Mouse (Mus musculus) telencephalon, adult 2 months (tissue): Measurements from ENCODE around the gene Scn3b.

Experiments used
- DNase-seq: peaks from one replicate; pipeline ENCODE4 v3.0.0-alpha.2; 2011; ENCODE audit warnings: low read depth, low spot score

The Scn3b gene

DNA sequence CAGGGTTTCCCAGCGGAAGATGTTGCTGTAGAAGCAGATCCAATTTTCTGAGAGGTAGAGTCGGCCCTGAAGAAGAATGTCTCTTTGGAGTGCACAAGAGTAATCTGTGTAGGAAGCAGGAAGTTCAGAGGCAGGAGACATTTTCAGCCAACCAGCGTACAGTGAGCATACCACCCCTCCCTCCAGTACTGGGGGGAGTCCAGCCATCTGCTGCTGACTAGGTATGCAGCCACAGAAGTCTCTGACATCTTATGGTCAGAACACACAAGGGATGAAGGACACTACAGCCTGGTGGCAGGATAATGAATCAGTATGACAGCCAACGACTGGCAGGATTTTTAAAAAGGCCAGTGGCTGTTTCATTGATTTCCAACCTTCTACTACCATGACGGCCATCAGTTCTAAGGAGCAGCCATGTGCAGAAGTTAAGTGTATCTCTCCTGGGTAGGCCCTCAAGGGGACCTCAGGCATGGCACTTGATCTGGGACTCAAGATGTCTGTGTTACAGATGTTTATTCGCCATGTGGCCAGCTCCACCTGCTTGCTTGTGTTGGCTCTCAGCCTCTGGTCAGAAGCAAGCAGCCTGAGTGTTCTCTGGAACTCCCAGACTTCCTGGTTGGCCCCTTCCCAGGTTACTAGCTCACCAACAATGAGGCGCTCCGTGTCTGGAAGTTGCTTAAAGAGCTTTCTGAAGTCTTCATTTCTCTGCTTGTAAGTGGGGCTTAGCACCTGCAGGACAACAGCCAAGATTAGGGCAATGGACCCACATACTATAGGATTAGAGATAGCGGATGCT lies 48.0 kb downstream of the Scn3b start:
- DNase-seq = no peak

DNA sequence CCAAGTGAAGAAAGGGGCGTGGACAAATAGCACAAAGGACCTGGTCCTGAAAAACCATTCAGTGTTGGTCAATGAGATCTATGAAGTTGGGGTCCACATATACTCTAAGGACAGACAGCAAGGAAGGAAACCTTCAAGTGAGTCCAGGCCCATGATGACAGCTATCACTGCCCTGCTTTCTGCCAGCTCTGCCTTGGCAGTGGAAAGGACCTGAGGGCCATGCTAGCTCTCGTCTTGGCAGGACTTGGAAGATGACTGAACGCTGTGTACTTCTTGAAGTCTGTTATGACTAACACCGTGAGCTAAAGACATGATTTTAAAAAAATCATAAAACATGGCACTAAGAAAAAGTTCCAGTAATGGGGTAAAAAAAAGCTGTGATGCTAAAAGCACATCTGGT lies 48.7 kb downstream of the Scn3b start:
- DNase-seq = no peak

DNA sequence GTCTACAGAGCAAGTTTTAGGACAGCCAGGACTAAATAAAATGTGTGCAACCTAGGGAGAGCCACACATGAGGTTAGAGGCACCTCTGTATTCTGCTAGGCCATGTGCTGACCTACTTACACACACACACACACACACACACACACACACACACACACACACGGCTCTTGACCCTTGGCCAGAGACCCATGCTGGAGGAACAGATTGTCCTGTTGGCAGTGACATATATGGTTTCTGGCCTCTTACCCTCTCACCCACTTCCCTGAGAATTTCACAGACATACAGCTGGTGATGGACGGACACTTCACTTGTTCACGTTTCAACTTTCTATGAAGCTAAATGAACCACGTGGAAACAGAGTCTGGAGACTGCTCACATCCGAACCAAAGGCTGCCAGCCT lies 49.8 kb downstream of the Scn3b start:
- DNase-seq = no peak

DNA sequence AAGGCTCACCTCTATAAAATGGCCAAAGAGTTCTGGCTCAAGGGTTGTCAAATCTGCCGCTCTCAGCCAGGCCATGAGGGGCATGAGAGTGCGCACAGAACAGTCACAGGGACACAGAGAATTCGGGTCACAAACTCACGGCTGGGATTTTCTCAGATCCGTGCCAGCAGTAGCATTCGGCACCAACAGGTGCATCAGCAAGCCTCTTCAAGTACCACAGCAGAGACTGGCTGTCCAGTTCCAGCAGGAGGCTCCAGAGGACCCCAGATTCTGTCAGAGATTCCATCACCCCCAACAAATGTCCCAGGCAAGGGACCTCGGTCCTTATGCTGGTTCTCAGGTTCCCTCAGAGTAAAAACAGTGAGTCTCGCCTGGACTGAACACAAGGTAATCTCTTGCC lies 51.4 kb downstream of the Scn3b start:
- DNase-seq = no peak

DNA sequence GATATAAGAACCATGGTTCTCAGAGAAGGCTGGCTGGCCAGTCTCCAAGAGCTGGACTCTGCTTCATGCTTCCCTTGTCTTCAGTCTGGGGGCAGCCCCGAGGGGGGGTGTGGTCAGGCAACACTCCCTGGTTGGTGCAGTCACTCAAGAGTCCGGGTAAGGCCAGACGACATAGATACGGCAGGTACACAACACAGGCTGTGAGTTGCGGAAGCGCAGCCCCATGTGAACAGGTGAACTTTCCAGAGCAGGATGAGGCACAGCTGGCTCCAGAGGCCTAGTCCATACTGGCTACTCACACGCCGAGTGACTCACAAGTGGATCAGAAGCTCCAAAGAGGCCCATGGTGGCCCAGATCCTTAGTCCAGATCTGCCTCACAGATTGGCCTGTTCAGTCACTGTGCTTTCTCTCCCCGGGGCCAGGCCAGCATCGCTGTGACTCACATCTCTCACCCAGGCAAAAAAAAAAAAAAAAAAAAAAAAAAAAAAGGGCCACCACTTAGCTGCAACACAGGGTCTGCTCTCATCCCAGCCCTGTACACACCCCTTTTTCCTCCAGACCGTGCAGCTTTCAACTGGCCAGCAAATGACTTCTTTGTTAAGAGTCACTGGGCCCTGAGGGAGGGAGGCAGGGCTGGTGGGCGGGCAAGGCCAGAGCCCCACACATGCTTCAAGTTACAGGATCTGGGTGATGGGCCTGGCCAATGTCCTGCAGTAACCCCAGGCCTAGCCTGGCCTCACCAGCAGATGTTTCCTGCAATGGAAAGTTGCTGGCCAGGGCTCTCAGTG lies 52.1 kb downstream of the Scn3b start:
- no peak for DNase-seq

DNA sequence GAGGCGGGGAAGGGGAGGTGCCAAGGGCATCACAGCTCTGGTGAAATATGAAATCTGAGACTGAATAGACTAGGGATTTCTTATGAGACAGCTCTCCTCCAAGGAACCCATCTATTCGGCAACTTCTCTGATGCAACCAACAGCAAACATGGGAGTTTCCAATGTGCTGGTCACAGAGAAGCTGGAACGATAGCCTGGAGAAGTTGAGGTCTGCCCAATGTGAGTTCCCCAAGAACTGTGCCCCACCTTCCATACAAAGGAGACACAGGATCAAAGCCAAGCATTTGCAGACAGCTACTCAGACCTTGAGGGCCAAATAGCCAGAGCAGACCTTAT lies 52.6 kb downstream of the Scn3b start:
- DNase-seq = no peak

DNA sequence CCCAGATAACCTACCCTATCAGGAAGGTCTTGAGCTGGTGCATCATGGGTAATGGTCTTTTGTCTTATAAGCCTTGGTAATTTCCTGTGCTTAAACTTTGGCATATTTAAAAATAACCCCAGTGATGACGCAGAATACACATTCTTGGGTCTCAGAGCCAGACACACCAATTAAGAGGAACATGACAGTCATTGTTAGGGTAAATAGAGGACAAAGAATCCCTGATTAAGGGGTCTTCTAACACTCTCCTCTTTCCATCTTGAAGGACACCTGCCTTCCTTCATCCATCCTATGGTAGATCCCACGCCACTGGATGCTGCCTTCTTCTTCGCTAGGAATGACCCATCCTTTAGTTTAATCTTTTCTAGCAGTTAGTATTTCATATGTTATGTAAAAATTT lies 53.4 kb downstream of the Scn3b start:
- no peak for DNase-seq

DNA sequence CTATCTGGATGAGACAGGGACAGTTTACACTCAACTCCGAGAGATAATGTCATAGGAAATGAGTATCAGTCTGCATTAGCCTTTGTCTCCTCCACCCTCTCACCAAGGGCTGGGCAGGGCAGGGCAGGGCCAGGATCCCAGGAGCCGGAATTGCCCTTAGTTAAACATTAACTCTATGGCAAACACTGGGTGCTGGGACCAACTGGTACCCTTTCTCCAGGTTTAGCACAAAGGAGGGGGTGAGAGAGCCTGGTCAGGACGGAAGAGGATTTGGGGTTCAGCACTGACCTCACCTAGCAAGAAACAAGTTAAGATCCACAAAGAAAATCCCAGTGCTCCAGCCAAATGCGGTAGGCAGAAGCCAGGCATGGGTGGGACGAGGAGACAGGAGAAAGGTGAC lies 54.2 kb downstream of the Scn3b start:
- no peak for DNase-seq

DNA sequence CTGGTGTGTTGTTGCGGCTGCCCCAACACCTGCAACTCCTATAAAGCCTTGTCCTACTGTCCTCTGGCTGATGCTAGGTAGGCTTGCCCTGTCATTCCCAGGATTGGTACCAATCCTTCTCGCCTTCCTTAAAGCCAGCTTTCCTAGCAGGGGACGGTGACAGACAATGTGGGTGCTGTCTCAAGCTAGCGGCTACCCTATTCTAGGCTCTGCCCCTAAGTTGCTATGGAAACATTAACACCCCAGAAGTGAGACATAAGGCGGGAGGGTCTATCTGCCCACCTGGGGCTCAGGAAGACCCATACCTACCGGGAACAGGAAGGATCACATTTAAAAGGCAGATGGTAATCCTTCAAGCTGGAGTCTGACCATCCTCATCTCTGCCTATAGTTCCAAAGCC lies 54.8 kb downstream of the Scn3b start:
- no peak for DNase-seq

DNA sequence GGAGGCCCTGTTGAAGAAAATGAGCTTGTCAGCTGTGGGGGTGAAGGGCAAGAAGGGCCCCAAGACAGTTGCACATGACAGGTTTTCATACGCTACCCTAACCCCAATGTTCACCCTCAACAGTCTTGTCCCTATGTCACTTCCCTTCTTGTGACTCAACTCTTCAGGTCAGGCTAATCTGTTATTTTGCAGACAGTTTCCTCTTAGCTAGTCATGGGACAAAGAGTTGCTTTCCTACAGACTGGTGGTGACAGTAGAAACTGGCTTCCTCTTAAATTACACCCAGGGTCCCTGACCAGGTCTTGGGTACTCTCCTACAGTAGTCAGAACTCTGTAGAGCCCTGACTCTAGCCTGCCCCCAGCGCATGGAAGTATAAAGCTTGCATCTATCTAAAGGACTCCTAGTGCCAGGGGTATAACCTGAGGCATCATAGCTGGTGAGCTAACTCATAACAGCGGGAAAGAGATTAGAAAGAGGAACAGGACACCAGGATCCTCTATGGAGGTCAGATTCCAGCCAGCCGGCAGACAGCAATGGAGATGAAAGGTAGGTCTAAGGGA lies 55.3 kb downstream of the Scn3b start:
- DNase-seq = no peak

DNA sequence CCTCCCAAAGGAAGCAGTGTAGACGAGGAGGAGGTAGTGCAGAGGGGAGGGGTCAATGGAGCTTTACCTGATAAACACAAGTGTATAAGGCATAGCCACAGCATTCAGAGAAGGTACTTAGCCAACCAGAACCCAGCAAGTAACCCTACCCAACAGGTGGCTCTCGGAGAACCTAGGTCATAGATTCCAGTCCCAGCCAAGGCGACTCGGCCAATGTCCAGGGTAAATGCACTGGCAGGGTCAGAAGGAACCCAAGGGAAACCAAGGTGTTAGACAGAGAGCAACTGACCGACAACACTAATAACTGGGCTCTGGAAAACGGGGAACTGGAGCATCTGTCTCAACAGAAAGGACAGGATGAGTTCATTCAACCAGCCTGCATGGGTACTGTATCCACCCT lies 55.8 kb downstream of the Scn3b start:
- no peak for DNase-seq

DNA sequence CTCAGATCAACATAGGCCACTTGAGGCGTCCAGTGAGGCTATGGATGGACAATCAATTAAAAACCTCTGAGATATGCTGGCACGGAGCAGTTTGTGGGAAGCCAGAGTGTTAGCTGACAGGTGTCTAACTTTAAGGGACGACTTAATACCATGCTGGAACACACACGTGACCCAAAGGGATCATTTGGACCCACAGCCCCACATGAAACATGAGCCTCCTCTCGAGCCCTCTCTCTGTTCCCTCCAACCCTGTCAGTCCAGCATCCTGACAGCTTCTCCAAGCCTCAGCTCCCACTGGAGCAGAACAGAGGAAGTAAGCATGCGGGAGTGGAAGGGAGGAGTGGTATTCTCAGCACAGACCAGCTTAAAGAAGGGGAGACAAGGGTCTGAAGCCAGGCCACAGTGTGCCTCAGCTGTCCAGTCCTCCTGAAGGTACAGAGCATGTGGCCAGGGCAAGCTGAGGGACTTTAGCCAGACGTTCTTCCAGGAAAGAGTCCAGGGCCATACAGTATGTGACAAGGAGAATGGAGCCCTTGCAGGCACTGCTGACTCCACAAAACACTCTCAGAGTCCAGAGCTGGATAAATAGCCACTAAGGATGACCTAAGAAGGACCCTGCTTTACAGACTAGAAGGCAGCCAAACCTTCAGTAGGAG lies 57.4 kb downstream of the Scn3b start:
- DNase-seq = no peak

DNA sequence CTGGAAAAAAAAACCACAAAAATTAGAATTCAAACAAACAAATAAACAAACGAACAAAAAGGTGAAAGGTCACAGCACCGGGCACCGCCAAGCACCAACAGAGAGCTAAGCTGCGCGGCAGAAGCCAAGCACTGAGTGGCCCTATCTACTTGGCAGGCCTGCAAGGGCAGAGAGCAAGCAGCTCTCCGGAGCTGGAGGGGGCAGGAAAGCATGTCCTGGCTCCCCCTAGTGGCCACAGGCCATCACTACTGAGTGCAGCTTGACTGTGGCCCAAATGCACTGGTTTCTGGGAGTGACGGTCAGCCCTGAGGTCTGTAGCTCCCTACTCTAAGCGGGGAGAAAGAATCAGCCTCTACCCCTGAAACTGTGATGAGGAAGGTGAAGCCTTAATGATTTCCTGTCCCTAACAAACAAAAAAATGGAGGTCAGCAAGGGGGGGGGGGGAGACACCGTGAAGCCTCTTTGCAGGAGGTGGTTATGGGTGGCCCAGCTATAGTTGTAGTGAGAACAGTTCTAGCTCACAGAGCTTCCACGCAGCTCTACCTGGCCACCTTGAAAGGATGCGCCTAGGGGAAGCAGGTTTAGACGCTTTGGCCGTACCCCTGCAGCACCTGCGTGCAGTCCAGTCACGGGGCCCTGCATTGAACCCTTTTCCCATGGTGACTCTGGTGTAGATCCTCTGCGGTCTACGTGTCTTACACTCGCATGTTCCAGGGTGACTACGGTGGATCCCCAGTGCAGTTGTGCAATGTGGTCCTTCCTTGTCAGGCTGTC lies 61.8 kb downstream of the Scn3b start:
- DNase-seq = no peak

DNA sequence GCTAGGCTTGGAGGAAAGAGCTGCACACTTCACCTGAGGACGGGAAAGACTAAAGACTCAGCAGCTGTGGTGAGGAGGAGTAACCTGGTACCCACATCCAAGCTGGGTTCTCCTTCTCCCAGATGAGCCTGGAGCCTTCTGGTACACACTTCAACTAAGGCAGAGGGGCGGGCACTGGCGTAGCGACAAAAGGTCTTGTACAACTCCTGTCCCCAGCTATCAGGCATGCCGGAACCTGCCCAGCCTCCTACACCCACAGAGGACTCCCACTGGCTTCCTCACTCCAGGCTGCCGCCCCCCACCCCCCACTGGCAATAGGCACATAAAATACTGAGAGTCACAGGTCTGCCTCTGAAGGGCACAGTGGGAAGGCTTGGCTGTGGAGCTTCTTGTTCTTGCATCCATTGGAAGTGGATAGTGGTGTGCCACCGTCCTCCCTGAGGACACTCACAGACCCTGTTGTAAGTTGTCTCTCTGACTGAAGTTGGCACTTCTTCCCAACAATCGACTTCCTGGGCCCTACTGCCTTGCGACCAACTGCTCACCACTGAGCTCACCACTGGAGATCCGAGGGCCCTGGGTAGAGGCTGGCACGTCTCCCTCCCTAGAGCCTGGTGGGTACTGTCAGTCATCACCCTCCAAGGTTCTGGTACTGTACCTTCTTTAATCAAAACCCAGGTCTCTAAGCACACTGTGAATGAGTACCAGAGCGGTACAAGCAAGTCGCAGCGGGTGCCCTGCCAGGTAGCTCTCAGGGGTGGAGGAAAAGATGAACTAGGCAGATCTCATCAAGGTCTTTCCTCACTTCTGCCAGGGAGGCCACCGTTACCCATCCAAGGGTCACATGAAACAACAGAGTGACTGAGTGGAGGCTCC lies 62.6 kb downstream of the Scn3b start:
- DNase-seq = no peak

DNA sequence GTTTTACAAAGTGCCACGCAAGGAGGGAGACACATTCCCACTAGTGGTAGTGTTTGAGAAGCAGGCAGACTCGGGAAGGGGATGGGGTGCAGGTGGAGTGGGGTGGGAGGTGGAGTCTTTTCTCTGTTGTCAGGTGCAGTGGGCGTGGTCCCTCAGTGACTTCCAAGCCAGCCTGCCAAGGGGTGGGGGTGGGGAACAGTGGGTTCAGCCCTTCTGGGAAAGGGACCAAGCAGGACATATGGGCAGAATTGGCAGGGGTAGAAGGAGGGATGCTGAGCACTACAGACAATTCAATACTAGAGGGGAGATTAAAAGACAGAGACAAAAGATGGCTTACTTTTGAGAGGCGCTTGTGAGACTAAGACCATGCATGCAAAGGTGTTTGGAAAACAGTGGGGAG lies 63.3 kb downstream of the Scn3b start:
- no peak for DNase-seq

DNA sequence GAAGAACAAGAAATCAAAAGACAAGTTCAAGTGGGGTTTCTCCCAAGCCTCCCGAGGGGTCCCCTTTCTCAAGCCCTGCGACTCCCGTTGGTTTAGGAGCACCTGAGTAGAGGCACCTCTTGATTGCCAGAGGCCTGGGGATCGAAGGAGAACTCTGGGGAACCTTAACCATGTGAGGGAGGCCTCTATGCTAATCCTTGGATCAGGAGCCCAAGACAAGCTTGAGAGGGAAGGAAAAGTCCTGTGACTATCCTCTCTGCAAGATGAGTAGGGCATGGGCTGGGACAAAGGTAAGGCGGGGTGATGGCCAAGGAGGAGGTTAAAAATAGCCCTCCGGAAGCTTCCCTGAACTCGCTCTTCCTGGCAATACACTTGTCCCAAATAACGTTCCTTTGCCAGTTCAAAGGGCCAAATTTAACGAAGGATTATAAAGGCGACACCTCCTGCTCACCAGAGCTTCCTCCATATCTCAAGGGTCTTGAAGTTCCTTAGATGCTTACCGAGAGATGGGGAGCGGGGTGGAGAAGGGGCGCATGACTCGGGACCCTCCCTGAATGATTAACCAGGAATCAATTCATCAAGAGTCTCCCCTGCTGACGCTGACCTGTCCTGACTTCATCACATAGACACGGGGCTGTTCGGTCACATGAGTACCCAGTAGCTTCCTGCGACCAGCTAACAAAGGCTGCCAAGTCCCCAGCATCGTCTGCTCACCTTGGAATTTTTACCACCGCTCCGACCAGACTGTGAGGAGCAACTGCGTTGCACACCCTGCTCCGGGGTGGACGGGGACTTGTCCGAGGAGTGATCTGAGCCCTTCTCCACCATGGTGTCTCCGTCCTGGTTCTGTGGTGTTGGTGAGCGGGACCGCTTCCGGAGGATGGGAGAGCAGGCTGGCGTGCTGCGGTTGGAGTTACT lies 64.0 kb downstream of the Scn3b start:
- DNase-seq = no peak

DNA sequence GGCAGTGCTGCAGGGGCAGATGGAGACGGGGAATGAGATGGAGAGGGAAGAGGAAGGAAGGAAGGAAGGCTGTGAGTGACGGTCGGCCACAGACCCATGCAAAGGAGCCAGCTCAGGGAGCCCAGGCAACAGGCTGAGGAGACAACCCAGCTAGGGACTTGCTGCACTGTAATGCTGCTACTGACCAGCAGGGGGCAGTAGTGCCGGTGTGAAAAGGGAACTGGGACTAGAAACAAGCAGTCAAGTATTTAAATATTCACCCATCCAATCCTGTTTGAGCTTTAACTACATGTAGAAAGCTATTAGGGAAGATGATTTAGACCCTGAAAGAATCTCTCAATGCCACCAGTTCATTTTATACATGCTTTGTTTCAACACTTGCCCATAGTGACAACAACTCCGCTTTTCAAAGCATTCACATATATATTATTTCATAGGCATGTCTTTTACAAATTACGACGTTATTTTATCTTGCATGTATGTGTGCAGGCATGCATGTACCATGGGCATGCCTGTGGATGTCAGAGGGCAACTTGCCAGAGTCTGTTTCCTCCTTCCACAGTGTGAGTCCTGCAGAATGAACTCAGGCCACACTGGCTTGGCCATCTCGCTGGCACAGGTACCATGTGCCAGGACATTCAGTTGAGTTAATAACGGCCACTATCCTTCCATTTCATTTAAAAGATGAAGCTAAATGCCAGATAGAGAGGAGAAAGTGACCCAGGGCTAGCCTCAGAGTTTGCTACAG lies 64.8 kb downstream of the Scn3b start:
- DNase-seq = no peak

DNA sequence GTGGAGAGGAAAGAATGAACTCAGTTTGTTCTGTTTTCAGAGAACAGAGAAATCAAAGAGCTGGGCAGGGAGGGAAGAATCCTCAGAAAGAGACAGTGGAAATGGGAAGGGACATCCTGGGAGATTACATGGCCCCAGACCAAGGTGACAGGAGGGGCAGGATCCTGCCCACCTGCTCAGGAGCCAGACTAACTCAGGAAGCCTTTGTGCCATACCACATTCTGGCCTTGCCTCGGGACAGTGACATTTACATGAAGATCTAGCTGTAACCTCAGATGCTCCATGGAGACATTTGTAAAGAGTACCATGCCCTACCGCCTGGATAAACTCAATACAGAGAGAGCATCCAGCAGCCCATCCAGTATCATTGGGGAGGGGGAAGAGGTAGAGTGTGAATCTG lies 65.6 kb downstream of the Scn3b start:
- no peak for DNase-seq

DNA sequence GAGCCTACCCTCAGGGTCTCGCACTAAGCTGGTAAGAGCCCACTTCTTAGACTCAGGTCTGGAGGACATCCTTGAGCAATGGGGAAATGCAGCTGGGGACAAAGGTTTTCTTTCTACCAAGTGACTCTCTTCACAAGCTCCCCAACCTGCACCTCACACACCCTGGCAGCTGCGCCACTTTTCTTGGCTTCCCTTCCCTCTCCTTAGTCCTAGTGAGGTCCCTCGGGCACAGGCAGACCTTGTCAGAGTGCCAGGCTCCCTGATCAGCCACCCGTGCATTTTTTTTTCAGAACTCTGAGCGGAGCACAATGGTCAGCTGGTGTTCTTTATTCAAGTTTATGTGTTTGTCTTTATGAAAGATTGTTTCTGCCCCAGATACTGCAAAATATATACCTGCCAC lies 67.7 kb downstream of the Scn3b start:
- DNase-seq = no peak
